Mouse (Mus musculus): ENCODE results near the gene Cdk19.

DNA sequence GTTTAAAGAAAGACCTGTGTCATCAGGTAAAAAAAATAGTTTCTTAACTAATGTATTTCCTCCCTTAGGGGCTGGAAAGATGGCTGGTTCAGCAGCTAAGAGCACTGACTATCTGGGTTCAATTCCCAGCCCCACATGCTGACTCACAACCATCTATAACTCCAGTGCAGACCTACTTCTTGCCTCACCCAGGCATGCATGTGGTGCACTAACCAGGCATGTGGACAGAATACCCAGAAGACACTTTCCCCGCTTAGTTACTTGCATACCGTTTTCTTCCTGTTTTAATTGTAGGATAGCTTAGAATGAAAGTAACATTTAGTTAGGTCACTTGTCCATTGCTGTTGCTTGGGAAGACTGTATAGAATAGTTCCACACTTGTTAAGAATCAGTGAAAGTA is 72.0 kb downstream of the Cdk19 start:
- TF ChIP-seq POLR2A (IDR thresholded peaks at IDR 0.05; ENCODE audit: extremely low read depth, insufficient read depth, low read length) (no peak), CTCF (IDR thresholded peaks at IDR 0.05; ENCODE audit: extremely low read depth, insufficient read depth, low read length) (no peak)
